Mouse (Mus musculus) cerebral cortex, adult 2 months (tissue): ENCODE data around the gene Vsig10l.

Source experiments
- WGBS: fragments of 180-500 bp; shearing (Covaris S2); methylation state at CpG from one replicate; pipeline ENCODE4 v1.1.7; 2018; 5-methylcytosine and 5-hydroxymethylcytosine counted together

The Vsig10l gene

DNA sequence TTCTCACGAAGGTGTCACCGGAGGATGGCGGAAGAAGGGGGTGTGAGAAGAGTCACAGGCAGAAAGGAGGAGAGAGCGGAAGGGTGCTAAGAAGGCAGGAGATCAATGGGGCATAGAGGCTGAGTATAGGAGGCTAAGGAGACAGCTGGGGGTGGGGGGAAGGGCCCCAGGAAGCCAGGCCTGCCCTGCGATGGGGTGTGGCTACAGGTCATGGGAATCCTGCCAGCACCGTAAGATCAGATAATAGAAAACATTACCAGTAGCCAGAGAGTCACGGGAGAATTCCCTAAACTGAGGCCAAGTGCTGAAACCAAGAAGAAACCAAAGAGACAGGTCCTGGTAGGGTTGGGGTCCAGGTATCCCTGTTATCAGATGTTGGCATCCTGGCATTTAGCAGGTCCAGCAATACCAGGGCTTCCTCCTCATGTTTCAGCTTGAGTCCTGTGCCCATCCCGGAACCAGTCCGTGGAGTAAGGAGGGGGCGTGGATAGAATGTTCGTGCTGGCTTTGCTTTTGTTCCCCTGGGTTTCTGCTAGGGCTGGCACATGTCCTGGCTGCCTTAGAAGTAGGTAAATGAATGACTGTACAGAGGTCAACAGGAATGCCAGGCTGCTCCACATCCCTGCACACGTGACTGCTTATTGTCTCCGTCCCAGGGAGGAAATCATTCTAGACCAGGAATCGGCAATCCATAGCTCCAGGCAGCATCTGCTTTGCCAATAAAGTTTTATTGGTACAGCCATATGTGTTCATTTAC is 9.2 kb upstream of the Vsig10l start:
- 83% methylated on average over 14 of the region's 14 CpGs for WGBS

DNA sequence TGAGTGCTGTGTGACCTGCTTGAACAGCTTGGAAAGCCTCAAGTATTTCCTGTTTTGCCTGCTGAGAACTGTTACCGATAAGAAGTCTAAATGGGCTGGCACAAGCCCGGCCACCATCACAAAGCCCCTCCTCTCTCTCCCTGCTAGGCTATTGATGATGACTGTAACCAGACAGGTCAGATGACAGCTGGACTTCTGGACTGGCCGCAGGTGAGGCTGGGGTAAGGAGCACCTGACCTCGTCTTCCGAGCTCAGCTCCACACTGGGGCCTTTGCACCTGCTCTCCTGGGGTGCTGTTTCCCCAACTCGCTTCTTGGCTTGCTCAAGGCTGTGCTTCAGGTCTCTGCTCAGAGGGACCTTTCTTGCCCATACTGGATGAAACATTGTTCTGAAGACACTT is 8.6 kb upstream of the Vsig10l start:
- 89% methylated on average over 6 of the region's 6 CpGs for WGBS

DNA sequence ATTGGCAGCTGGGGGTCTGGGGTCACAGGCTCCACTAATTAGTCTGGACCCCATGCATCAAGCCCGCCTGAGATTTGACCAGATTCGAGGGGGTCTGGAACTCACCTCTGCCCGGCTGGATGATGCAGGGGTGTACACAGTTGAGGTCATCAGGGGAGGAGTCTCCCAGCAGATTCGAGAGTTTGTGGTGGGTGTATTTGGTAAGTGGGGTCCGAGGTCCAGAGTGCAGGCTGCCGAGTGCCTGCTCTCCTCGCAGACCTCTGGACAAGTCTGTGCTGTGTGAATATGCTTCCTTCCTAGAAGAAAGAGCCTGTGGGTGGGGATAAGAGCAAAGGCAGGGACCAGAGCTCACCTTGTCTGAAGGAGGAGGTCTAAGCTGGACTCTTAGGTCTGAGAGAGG is 1.0 kb downstream of the Vsig10l start:
- 86% methylated on average over 7 of the region's 7 CpGs for WGBS

DNA sequence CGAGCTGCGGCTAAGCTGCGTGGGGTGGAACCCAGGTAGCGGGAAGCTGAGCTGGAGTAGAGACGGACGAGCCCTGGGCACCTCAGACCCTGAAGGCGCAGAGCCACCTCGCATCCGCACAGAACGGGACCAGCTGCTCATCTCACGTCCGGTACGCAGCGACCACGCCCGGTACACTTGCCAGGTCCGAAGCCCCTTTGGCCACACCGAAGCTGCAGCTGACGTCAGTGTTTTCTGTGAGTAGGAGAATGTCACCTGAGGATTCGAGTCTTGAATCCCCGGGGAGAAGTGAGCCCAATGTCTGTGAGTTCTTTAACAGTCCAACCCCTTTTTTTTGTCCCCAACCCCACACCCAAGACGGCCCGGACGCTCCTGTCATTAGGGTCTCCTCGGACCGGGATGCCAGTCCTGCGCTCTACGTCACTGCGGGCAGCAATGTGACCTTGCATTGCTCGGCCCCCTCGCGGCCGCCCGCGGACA is 2.0 kb downstream of the Vsig10l start:
- WGBS = 15% methylated on average over 35 of the region's 35 CpGs

DNA sequence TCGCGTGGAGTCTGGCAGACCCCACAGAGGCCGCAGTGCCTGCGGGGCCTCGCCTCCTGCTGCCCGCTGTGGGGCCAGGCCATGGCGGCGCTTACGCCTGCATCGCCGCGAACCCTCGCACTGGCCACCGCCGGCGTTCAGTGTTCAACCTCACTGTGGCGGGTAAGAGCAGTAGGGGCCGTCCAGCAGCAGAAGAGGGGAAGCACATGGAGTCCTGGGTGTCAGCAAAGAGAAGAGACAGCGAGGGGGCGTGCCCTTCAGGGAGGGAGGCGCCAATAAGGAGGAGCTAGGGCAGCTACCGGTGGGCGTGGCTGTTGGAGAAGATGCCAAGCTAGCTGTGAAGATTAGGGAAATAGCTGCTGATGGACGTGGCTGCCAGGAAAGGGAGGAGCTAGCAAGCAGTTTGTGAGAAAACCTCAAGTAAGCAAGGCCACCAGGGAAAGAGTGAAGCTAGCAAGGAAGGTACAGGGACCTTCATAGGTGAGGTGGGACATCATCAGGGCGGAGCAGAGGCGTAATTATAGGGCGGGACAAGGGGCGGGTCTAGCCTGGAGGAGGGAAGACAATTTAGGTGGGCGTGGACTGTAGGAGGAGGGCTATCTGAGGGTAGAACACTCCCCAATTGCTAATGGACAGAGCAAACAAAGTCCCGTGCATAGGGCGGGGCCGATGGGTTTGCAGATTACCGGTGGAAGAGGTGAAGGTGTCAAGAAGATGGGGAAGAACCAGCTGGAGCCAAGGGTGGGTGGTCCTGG is 2.6 kb downstream of the Vsig10l start:
- 1% methylated on average over 33 of the region's 33 CpGs for WGBS

DNA sequence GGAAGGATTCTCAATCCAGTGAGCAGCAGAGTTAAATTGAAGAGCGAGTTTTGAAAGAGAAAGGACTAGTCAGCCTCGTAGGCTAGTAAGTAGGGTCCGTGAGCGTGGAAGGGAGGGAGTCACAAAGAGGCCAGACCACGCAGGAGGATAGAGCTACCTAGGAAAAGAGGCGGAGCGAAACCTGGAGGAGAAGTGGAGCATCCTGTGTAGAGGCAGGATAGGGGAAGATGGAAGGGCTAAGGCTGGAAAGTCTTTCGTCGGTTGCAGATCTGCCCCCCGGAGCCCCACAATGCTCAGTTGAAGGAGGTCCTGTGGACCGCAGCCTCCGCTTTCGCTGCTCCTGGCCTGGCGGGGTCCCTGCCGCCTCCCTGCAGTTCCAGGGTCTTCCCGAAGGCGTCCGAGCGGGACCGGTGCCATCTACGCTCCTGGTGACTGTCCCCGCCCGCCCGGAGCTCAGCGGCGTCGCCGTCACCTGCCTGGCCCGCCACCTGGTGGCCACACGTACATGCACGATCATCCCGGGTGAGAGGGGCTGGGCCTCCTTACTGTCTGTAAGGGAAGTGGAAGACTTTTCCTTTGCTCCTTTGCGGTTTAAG is 3.2 kb downstream of the Vsig10l start:
- WGBS = 2% methylated on average over 33 of the region's 33 CpGs

DNA sequence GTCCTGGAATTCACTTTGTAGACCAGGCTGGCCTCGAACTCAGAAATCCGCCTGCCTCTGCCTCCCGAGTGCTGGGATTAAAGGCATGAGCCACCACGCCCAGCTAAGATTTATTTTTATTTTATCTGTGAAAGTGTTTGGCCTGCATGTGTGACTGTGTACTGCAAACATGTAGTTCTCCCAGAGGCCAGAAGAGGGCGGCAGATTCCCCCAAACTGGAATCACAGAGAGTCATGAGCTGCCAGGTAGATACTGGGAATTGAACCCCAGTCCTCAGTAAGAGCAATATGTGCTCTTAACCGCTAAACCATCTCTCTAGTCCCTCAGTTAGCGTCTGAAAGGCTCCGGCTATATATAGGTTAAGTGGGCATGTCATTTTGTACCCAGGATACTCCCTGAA is 7.4 kb downstream of the Vsig10l start:
- WGBS = 55% methylated on average over 8 of the region's 8 CpGs

DNA sequence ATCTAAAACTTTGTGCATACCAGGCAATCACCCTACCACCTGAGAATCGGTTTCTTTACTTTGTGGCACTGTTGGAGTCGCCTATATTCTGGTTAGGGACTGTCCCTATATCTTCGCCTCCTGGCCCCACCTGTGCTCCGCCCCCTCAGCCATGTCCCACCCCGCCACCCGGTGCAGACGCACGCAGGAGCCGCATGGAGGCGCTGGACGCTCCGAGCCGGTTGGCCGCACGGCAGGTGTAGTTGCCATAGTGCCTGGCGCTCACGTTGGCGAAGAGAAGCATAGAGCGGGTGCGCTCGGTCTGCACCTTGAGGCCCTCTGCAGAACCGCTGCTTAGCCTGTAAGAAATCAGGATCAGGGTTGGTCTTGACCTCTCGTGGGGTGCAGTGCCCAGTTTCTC is 12.8 kb downstream of the Vsig10l start:
- WGBS = 40% methylated on average over 23 of the region's 23 CpGs

DNA sequence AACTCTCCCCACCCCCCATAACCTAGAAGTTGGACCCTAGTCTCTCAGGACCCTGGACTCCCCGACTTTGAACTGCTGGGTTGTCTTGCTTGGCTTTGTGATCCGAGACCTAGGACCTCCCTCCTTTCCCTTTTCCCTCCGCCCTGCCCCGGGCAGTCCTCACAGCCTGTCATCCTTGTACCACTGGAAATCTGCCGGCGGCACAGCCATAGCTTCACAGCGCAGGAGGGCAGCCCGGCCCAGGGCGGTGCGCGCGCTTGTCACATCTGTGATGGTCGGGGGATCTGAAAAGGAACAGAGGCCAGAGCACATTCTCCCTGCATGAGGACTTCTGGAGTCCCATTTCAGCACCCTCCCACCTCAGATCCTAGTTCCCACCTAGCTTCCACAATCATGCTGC is 13.4 kb downstream of the Vsig10l start:
- 54% methylated on average over 13 of the region's 13 CpGs for WGBS

DNA sequence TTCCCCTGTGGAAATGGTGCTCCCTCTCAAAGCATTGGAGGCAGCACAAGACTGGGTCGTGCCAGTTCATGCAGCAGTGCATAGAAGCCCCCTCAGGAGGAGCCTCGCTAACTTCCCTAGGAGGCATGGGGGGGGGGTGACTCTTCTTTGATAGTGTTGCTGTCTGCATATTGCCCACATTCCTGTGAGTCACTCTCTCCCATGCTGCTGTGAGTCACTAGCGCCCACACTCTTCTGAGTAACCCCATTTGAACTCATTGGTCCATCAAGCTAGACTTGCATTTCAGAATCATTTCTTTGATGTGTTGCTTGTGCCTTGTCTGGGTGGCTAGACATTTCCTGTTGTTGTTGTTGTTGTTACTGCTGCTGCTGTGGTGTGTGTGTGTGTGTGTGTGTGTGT is 18.2 kb downstream of the Vsig10l start:
- WGBS = 31% methylated on average over 3 of the region's 3 CpGs

DNA sequence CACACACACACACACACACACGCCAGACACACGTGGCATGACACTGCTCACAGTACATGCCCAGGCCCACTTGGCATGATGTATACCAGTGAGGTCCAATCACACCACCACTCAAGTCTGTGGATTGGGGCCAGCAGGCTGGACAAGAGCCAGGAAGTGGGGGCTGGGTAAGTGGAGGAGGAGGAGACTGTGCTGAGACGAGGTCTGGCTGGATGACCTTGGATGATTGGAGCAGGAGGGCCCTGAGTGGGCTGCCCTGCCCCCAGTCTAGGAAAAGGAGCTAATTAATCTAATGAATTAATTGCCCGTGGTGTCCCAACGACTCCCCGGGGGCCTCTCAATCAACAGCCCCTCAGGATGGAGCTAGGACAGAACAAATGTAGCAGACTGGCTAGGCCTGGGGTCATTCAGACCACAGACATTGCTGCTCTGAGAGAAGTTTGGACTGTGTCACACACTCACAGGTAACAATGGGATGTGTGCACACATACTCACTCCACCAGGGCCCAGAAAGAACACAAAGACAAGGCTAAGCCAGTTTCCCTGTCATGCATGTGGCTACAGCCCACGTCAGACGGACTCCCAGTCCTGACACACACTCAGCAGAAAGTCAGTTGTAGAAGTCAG is 19.3 kb downstream of the Vsig10l start:
- 35% methylated on average over 8 of the region's 8 CpGs for WGBS

DNA sequence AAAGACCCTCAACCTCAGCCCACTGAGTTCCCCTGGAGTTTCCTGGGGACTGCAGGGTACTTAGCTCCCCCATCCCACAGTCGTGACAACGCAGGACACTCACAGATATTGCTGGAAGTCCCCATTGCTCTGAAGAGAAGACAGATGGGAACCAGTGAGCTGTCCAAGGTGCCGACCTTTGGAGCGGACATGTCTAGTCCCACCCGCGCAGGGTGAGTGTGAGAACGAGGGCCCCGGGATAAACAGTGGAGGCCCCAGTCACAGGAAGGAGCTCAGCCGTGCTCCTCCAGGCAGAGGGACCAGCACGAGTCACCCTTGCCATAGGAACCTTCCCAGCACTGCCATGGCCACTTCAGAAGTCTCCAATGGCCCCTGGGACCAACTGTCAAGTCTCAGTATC is 20.3 kb downstream of the Vsig10l start:
- WGBS = 49% methylated on average over 10 of the region's 10 CpGs

DNA sequence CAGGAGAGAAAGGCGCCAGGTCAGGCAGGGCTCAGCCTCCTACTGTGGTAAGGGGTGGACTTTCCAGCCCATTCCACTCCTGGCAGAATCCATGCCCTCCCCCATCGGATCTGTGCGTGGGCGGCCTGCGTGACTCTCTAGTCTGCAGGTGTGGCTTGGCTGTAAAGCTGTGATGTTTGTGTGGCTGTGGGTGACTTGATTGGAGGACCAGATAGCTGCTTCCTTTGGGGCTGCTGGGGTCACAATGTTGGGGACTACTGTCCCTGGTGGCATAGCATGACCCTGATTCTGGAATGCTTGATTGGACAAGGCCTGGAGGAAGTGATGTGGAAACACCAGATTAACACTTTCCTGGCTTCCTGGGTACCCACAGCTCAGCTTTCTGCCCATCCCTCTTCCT is 25.7 kb downstream of the Vsig10l start:
- WGBS = 25% methylated on average over 5 of the region's 5 CpGs

DNA sequence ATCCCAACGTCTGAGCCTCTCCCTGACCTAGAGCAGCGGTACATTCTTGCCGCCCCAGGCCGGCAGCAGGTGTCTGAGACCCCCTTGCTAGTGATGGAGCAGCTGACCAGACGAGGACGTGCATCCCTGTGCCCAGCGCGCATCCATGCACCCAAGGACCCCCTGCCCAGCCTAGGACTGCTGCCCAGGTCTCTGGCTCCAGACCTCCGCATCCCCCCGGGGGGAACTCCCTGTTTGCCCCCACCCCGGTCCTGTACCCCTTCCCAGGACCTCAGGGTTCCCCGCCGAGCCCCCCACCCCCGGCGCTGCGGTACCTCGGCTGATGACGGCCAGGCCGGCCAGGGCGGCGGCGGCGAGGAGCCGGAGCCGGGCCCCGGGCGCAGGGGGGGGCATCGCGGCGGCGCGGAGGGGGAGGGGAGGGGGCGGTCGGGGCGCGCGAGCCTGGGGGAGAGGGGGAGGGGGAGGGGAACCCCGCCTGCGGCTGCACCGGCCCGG is 26.7 kb downstream of the Vsig10l start, which contains the start of gene Iglon5:
Gene Iglon5, minus strand, starts transcription at position 445 of the 495 bp plus-strand sequence.
- WGBS = 3% methylated on average over 21 of the region's 41 CpGs

DNA sequence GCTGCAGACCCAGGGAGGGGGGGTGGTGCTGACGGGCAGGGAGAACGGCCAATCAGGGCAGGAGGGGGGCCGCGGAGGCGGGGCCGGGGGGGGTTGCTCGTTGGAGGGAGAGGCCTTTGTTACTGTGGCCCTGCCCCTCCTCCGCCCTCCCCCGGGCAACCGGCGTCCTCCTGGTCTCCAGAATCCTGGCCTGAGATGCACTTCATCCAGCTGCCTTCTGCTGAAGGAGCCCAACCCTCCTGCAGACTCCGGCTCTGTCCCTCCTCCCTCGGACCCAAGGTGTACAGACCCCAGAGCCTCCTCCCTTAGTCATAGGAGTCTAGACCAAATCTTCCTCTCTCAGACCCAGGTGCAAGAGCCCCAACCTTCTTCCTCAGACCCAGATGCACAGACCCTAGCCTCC is 27.2 kb downstream of the Vsig10l start:
- under 1% methylated on average over 8 of the region's 13 CpGs for WGBS

DNA sequence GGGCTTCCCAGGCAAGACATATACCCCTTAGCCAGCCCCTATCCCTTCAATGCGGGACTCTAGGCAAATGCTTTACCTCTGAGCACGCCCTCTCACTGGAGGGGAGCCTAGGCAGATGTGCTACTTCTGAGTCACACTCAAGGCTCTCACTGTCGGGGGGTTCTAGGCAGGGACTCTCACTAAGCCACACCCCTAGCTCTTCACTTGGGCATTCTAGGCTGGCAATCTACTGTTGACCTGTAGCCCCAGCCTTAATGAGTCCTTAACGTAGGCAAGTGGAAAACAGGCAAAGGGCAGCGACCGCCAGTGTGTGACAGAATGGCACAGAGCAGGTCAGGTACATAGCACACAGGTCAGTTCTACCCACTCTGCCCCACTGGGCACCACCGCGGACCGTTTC is 27.9 kb downstream of the Vsig10l start:
- 70% methylated on average over 9 of the region's 9 CpGs for WGBS

DNA sequence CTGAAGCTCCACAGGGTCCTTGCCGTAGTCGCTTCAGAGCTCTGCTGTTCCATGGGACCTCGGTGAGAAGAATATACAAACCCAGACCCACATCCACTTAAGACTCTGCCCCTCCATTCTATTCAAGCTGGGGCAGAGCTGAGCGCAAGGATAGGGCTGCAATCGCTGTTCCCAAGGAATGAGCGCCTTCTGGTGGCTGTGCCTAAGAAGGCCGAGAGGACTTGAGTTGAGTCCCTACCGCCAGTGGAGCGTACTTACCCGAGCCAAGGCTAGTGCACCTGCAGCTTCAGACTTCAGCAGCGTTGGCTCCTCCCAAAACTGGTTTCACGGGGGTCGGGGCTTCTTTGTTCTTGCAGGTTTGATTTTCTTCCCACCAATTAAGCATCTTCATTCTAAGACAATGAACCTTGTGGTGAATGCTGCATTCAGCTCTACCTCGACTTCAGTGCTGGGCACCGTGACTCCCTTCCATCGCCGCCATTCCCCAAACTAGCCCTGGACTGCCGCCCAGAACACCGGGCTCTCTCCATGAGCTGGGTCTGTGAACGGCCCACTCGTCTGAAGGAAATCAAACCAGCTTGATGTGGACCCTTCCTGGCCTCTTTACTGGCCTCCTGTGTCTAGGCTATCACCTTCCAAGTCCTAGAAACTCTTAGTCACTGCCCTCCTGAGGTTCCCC is 32.5 kb downstream of the Vsig10l start:
- WGBS = 11% methylated on average over 21 of the region's 21 CpGs

DNA sequence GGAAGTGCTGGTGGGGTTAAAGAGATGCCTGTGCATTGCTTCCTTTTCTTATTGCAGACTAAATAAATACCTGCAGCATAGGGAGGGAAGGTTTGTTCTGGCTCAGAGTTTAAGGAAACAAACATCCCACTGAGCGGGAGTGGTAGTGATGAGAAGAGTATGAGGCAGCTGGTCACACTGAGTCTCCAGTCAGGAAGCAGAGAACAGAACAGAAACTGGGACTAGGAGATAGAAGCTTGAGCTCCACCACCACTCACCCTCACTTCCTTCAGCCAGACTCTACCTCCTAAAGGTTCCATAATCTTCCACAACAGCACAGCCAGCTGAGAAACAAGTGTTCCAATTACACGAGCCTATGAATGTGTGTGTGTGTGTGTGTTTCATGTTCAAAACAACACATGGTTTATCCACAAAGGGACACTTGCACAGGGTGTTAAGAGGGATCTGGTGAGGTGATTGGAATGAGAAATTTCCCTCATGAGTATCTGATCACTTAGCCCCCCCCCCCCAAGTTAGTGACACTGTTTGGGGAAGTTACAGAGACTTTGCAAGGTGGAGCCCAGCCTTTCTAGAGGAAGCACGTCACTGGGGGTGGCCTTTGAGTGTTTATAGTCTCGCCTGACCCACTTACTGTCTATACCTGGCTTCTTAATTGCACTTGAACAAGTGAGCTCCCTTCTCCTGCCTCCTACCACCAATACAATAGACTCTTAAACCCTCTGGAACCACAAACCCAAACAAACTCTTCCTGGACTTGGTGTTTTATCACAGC is 48.9 kb downstream of the Vsig10l start:
- 69% methylated on average over 4 of the region's 4 CpGs for WGBS

DNA sequence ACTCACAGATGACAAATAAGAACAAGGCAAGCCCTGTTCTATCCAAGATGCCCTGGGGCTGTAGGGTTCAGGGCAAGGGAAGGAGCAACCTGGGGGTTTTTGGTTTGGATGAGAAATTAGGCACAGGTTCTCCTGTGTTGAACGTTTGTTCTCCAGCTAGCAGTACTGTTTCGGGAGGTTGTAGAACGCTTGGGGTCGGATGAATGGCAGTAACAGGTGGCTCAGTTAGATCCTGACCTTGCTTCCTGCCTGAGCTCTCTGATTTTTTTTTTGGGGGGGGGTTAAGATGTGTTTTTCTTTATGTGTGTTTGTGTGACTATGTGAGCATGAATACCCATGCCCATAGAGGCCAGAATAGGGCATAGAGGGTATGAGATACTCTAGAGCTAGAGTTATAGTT is 49.6 kb downstream of the Vsig10l start:
- 89% methylated on average over 4 of the region's 4 CpGs for WGBS

DNA sequence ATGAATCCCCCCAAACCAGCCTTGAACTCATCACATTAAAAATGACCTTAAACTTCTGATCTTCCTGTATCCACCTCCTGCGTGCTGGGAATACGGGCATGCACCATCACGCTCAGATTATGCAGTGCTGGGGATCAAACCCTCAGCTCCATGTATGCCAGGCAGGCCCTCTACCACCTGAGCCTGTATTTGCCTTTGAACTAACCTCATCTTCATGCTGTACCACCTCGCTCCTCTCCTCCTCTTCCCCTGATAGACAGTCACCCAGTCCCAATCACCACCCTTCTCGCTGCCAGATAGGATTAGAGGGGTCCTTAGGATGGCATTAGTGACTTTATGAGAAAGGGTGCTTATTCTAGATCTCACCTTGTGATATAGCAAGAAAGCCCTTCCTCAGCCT is 52.1 kb downstream of the Vsig10l start:
- WGBS = 85% methylated on average over 5 of the region's 5 CpGs

DNA sequence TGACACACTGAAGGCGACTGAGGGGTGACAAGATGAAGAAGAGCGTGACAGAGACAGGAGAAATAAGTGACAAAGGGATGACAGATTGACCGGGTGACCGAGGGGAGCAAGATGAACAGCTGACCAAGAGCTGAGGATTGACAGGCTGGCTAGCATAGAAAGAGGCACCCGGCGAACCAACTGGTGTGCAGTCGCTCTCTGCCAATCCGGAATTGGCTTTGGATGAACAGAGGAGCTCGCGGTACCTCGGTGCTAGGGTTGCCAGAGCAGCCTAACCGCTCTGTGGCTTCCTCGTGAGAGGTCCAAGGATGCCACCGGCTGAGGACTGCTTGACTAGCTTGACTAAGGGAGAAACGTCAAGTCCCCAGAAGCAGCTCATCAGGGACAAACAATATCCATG is 55.4 kb downstream of the Vsig10l start:
- WGBS = 80% methylated on average over 15 of the region's 15 CpGs
